Comparison of ENCODE assay signal across 8 mouse cellular contexts in genomic region chr7:129256621-129257373, GRCm38 (mm10). TPM values are rescaled to one million over a fixed set of nuclear protein-coding genes. Genes with fewer than 3 reads are reported as not detected.
DNase-seq lines count a peak whose midpoint lies in the region; ATAC-seq lines count a peak whose summit lies in the region.

TSS of gene Plpp4 (plus strand) at chr7:129257031.

- under 1% methylated on average over 65 of the region's 66 CpGs for WGBS in heart, embryonic 15.5 days
- 1% methylated on average over 49 of the region's 66 CpGs for WGBS in midbrain, embryonic 13.5 days

- peak; percentile 83 for ATAC-seq in heart, embryonic 15.5 days (replicated peaks; ENCODE audit: insufficient number of reproducible peaks, insufficient read depth, low FRiP score, low read depth)
- peak; percentile 92 for ATAC-seq in midbrain, embryonic 13.5 days

- DNase-seq in layer of hippocampus, adult 11-12 months (ENCODE audit: low spot score), result peak; percentile 31
- DNase-seq in layer of hippocampus, adult 9-10 months (ENCODE audit: low spot score), result no peak
- peak; percentile 63 for DNase-seq in embryo, embryonic 9.5 days (ENCODE audit: extremely low spot score)
- peak; percentile 56 to 58 for DNase-seq in layer of hippocampus, postnatal 36 days
- peak; percentile 8 for DNase-seq in urinary bladder, postnatal 25 days (ENCODE audit: low spot score)
- DNase-seq in thymus, postnatal 25 days, result no peak

- H3K4me2 ChIP-seq in heart, embryonic 15.5 days, result peak within 1 kb of the TSS; percentile 83
- H3K4me2 ChIP-seq in midbrain, embryonic 13.5 days (replicated peaks), result peak within 1 kb of the TSS; percentile 87

- H3K27ac ChIP-seq in heart, embryonic 15.5 days, result no peak within 1 kb of the TSS
- H3K27ac ChIP-seq in midbrain, embryonic 13.5 days, result 0 out of 2 replicates have a peak within 1 kb of the TSS, but pooled peaks have one; percentile 30

- H3K9me3 ChIP-seq in heart, embryonic 15.5 days (replicated peaks), result no peaks in the 10 kb centered on the region
- no peaks in the 10 kb centered on the region for H3K9me3 ChIP-seq in midbrain, embryonic 13.5 days

- peak within 1 kb of the TSS; percentile 28 for H3K9ac ChIP-seq in heart, embryonic 15.5 days
- H3K9ac ChIP-seq in midbrain, embryonic 13.5 days (replicated peaks), result peak within 1 kb of the TSS; percentile 72

- H3K4me3 ChIP-seq in heart, embryonic 15.5 days, result peak within 1 kb of the TSS; percentile 48
- H3K4me3 ChIP-seq in midbrain, embryonic 13.5 days (replicated peaks), result peak within 1 kb of the TSS; percentile 52

- peaks cover 74% of the 10 kb centered on the region for H3K27me3 ChIP-seq in heart, embryonic 15.5 days
- peaks cover 32% of the 10 kb centered on the region for H3K27me3 ChIP-seq in midbrain, embryonic 13.5 days

- no peaks in the 10 kb centered on the region for H3K36me3 ChIP-seq in heart, embryonic 15.5 days
- H3K36me3 ChIP-seq in midbrain, embryonic 13.5 days, result no peaks in the 10 kb centered on the region

- H3K4me1 ChIP-seq in heart, embryonic 15.5 days (replicated peaks), result peaks cover 15% of the 10 kb centered on the region
- H3K4me1 ChIP-seq in midbrain, embryonic 13.5 days (replicated peaks), result peaks cover 19% of the 10 kb centered on the region

RNA-seq across cellular contexts. Expression of gene Plpp4, which starts in this region (rescaled TPM):
- polyA plus RNA-seq in heart, embryonic 15.5 days (2015; fragmentation: Nextera tagmentation; extraction: Ambion mirVana), result 0.33 and 0.39 TPM in 2 replicates
- total RNA-seq in layer of hippocampus, postnatal 36 days (2021), result 10 to 100 TPM; 11.8 to 12.9 TPM
- polyA plus RNA-seq in midbrain, embryonic 13.5 days (2015; fragmentation: Nextera tagmentation; extraction: Ambion mirVana), result 6.0 and 6.2 TPM in 2 replicates

Comparison
In these comparisons a context has a peak if more than half of its experiments do, and no peak if none do; other contexts are left out.
1. DNase-seq: peak in layer of hippocampus, adult 11-12 months (single experiment), embryo, embryonic 9.5 days (single experiment), layer of hippocampus, postnatal 36 days (2 of 2) and urinary bladder, postnatal 25 days (single experiment); none in layer of hippocampus, adult 9-10 months (single experiment) and thymus, postnatal 25 days (single experiment).
2. Peak in ATAC-seq, H3K4me3 ChIP-seq, H3K9ac ChIP-seq and H3K4me2 ChIP-seq in heart, embryonic 15.5 days; RNA of the gene not detected or under 1 TPM.